Mouse (Mus musculus) heart, adult 2 months (tissue): ENCODE data around the gene Gm49387. TPM values are rescaled to one million over a fixed set of nuclear protein-coding genes. Genes with fewer than 3 reads are reported as not detected.

Source experiments
- DNase-seq, 2 experiments: peaks; one replicate each; pipeline ENCODE4 v3.0.0; 2021
- H3K27ac ChIP-seq: fragments of 200-600 bp; 2 replicates; pipeline ENCODE4 v1.8.1; 2022
- H3K27me3 ChIP-seq: fragments of 200-500 bp; 2 replicates; pipeline ENCODE4 v1.6.1; 2012; ENCODE audit warnings: mild to moderate bottlenecking, low read length, inconsistent platforms, mixed read lengths; ENCODE audit not compliant: control insufficient read depth, insufficient read depth
- H3K36me3 ChIP-seq: fragments of 200-500 bp; 2 replicates; pipeline ENCODE4 v1.6.1; 2012; ENCODE audit warnings: low read length, inconsistent platforms; ENCODE audit not compliant: control insufficient read depth, insufficient read depth
- H3K4me1 ChIP-seq: fragments of 200-500 bp; 2 replicates; pipeline ENCODE4 v1.6.1; 2011; ENCODE audit warnings: low read length; ENCODE audit not compliant: control insufficient read depth, insufficient read depth
- H3K4me3 ChIP-seq: fragments of 200-600 bp; 2 replicates; pipeline ENCODE4 v1.8.1; 2022
- H3K79me2 ChIP-seq: fragments of 200-500 bp; replicated peaks from 2 replicates; pipeline ENCODE4 v1.6.1; 2012; ENCODE audit warnings: mild to moderate bottlenecking, inconsistent platforms, low read length, moderate library complexity, mixed read lengths; ENCODE audit not compliant: control insufficient read depth, insufficient read depth
- H3K9ac ChIP-seq: fragments of 200-500 bp; 2 replicates; pipeline ENCODE4 v1.6.1; 2012; ENCODE audit warnings: low read depth, mild to moderate bottlenecking, control low read depth, inconsistent platforms, low read length, mixed read lengths
- CTCF ChIP-seq: fragments of 200-600 bp; IDR thresholded peaks from 2 replicates; pipeline ENCODE4 v1.8.1; 2022; ENCODE audit warnings: antibody characterized with exemption, mild to moderate bottlenecking, moderate library complexity
- EP300 ChIP-seq: fragments of 200-500 bp; IDR thresholded peaks from 2 replicates; pipeline ENCODE4 v1.6.1; 2011; ENCODE audit warnings: low read depth, low read length, control low read depth; ENCODE audit not compliant: insufficient read depth
- POLR2A ChIP-seq: fragments of 200-500 bp; IDR thresholded peaks from 2 replicates; pipeline ENCODE4 v1.6.1; 2011; ENCODE audit warnings: mild to moderate bottlenecking, low read depth, low read length, control low read depth; ENCODE audit not compliant: insufficient read depth
- WGBS: fragments of 180-500 bp; shearing (Covaris S2); methylation state at CpG from one replicate; pipeline ENCODE4 v1.1.7; 2018; 5-methylcytosine and 5-hydroxymethylcytosine counted together
- intact Hi-C: fragments of 180-260 bp; cut with DNase I; formaldehyde crosslinking; loops from one replicate; pipeline ENCODE4 v1.15.1; 2025
- polyA plus RNA-seq: library from polyadenylated mRNA; depleted of rRNA; stranded (reverse); fragments of >200 nt; gene quantifications from 2 replicates; pipeline ENCODE4 v1.2.3, GENCODE M21; 2012
- total RNA-seq, 2 experiments: library from RNA; stranded (reverse); gene quantifications; 2 replicates each; pipeline ENCODE4 v1.2.3; 2021

Gm49387 gene
- total and polyA plus RNA-seq, 3 experiments, result 0.66 to 2.4 (median 0.86) TPM

- intact Hi-C loops, result no loop called here
- no peaks in the 10 kb centered on the region for H3K79me2 ChIP-seq
- no peak overlapping the region for H3K4me3 ChIP-seq
- 94% methylated on average over 14 of the region's 14 CpGs for WGBS
- no peak for TF ChIP-seq EP300
- no peak for TF ChIP-seq POLR2A
- no peak for TF ChIP-seq CTCF
- DNase-seq, result no peak
- H3K27ac ChIP-seq, result no peak overlapping the region
- H3K36me3 ChIP-seq, result no peaks in the 10 kb centered on the region
- H3K4me1 ChIP-seq, result no peaks in the 10 kb centered on the region
- no peaks in the 10 kb centered on the region for H3K27me3 ChIP-seq
- H3K9ac ChIP-seq, result no peak overlapping the region
Measured at GRCm38 (mm10) chr14:31601908-31602615, 38.6 kb downstream of the Gm49387 start.

GRCm38 (mm10) chr14:31597446-31597845 lies 43.2 kb downstream of the Gm49387 start:
- TF ChIP-seq POLR2A, result no peak
- TF ChIP-seq EP300, result no peak
- TF ChIP-seq CTCF, result no peak
- Histone ChIP-seq H3K4me1 (no peaks in the 10 kb centered on the region), H3K79me2 (no peaks in the 10 kb centered on the region), H3K27me3 (no peaks in the 10 kb centered on the region), H3K4me3 (no peak overlapping the region), H3K36me3 (no peaks in the 10 kb centered on the region), H3K9ac (no peak overlapping the region), H3K27ac (no peak overlapping the region)
- WGBS, result 95% methylated on average over 4 of the region's 4 CpGs
- intact Hi-C loops, result no loop called here
- DNase-seq, result no peak

DNA sequence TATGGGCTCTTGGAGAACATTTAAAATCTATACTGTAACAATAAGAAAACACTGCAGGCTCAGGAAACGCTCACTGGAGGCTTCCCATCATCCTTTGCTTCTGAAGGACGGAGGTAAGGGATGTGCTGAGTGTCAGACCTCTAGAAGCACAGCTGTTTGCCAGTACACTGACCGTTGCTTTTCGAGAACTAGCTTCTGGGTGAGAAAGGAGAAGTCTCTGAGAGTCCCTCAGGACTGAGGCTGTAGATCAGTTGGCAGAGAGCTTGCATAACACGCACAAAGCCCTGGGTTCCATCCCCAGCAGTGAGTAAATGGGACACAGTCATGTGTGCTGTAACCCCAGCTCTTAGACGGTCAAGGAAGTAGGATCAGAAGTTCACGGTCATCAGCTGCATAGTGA lies 44.3 kb downstream of the Gm49387 start:
- TF ChIP-seq CTCF, result no peak
- TF ChIP-seq EP300, result no peak
- TF ChIP-seq POLR2A, result no peak
- H3K36me3 ChIP-seq, result no peaks in the 10 kb centered on the region
- no peak overlapping the region for H3K27ac ChIP-seq
- H3K79me2 ChIP-seq, result no peaks in the 10 kb centered on the region
- H3K27me3 ChIP-seq, result no peaks in the 10 kb centered on the region
- intact Hi-C loops, result no loop called here
- no peaks in the 10 kb centered on the region for H3K4me1 ChIP-seq
- DNase-seq, result no peak
- WGBS, result 61% methylated on average over 7 of the region's 7 CpGs
- no peak overlapping the region for H3K4me3 ChIP-seq
- no peak overlapping the region for H3K9ac ChIP-seq

- no peak for DNase-seq
- no peaks in the 10 kb centered on the region for H3K4me1 ChIP-seq
- no peaks in the 10 kb centered on the region for H3K79me2 ChIP-seq
- H3K9ac ChIP-seq, result no peak overlapping the region
- H3K36me3 ChIP-seq, result no peaks in the 10 kb centered on the region
- TF ChIP-seq POLR2A (no peak), EP300 (no peak), CTCF (no peak)
- WGBS, result 56% methylated on average over 3 of the region's 3 CpGs
- H3K27me3 ChIP-seq, result no peaks in the 10 kb centered on the region
- no peak overlapping the region for H3K4me3 ChIP-seq
- no peak overlapping the region for H3K27ac ChIP-seq
- intact Hi-C loops, result no loop called here
Measured at GRCm38 (mm10) chr14:31594693-31595092, 46.0 kb downstream of the Gm49387 start.

DNA sequence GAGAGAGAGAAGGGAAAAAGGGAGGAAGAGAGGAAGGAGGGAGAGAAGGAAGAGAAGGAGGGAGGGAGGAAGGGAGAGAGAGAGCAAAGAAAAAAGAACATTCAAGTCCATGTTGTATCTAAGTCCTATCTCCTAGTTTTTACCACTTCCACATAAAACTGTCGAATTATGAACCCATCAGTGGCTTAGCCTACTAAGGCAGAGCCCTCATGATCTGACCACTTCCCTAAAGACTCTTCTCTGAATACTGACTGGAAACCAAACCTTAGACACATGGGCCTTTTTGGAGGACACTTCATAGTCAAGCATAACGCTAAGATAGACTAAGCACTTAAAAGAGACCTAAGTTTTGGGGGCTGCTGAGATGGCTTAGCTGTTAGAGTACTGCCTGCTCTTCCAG lies 47.6 kb downstream of the Gm49387 start:
- intact Hi-C loops, result no loop called here
- no peak overlapping the region for H3K4me3 ChIP-seq
- no peak for DNase-seq
- H3K9ac ChIP-seq, result no peak overlapping the region
- no peaks in the 10 kb centered on the region for H3K27me3 ChIP-seq
- H3K79me2 ChIP-seq, result no peaks in the 10 kb centered on the region
- TF ChIP-seq POLR2A (no peak), EP300 (no peak), CTCF (no peak)
- WGBS, result 79% methylated on average over 2 of the region's 2 CpGs
- no peak overlapping the region for H3K27ac ChIP-seq
- no peaks in the 10 kb centered on the region for H3K4me1 ChIP-seq
- H3K36me3 ChIP-seq, result no peaks in the 10 kb centered on the region

DNA sequence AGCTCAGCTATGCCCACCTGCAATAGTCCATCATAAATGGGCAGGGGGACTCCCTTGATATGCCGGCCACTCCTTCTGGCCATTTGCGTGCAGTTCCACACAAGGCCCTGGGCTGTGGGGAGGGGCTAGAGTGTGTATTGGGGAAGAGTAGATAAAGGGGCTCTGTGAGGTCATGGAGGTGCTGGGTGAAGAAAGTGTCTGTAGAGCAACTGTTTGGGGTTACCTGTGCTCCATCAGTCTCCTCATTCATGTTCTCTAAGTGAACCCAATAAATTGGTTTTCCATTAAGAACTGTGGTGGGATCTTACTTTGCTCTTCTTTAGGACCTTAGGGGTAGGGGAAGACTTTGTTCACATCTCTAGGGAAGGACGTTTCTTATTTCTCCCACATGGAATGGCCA lies 49.4 kb downstream of the Gm49387 start, which contains the start of gene Colq:
Gene Colq, minus strand, starts transcription at position 101 of the 400 bp plus-strand sequence.
- Histone ChIP-seq H3K4me1 (no peaks in the 10 kb centered on the region), H3K9ac (no peak within 1 kb of the TSS), H3K79me2 (no peaks in the 10 kb centered on the region), H3K4me3 (no peak within 1 kb of the TSS), H3K27ac (no peak within 1 kb of the TSS), H3K27me3 (no peaks in the 10 kb centered on the region), H3K36me3 (no peaks in the 10 kb centered on the region)
- intact Hi-C loops, result no loop called here
- DNase-seq, result no peak
- 86% methylated on average over 3 of the region's 3 CpGs for WGBS
- TF ChIP-seq EP300 (no peak), CTCF (no peak), POLR2A (no peak)
